12 mouse cellular contexts compared by ENCODE assay signal in the genomic region with DNA sequence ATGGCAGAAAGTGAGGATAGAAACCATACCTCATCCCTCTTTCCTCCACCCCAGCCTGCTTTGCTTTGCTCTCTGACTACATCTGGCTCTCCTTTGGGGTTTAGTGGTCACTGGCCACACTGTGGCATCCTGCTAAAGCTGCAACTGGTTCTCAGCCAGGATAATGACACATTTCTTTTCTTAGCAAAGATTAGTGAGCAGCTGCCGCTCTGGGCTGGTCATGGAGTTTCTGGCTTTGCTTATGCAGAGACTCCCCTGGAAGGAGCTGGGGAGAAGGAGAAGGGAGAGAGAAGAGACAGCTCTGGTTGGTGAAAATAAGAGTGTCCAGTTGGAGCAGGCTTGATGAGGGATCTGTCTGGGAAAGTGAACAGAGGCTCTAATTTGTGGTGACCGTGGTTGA. TPM values are rescaled to one million over a fixed set of nuclear protein-coding genes. Genes with fewer than 3 reads are reported as not detected.
DNase-seq lines count a peak whose midpoint lies in the region; ATAC-seq and TF ChIP-seq lines count a peak whose summit lies in the region.
"Had no signal": no experiment of that assay in that cellular context is flagged by ENCODE, and none has a peak within 500 bp of the region (broad histone marks: within the 10 kb centered on the region; RNA-seq: fewer than 3 reads in every experiment).

No protein-coding gene starts in this region.

- H3K4me3 ChIP-seq in midbrain, postnatal 0 days (ENCODE audit: low read depth, low read length): no peak overlapping the region
- no peak overlapping the region for H3K4me3 ChIP-seq in midbrain, embryonic 14.5 days (replicated peaks; ENCODE audit: low read depth, low read length)
- H3K4me3 ChIP-seq in heart, postnatal 0 days (ENCODE audit: low read depth, low read length): no peak overlapping the region
- no peak overlapping the region for H3K4me3 ChIP-seq in stomach, postnatal 0 days (ENCODE audit: low read depth, low read length)
- H3K4me3 ChIP-seq: forebrain, embryonic 12.5 days; midbrain, embryonic 13.5 days had no signal

- H3K27me3 ChIP-seq in midbrain, postnatal 0 days (ENCODE audit: insufficient read depth, low read length): no peaks in the 10 kb centered on the region
- no peaks in the 10 kb centered on the region for H3K27me3 ChIP-seq in midbrain, embryonic 14.5 days (ENCODE audit: control insufficient read depth, insufficient read depth, low read length)
- no peaks in the 10 kb centered on the region for H3K27me3 ChIP-seq in heart, postnatal 0 days (ENCODE audit: control insufficient read depth, insufficient read depth, low read length)
- H3K27me3 ChIP-seq in stomach, postnatal 0 days (ENCODE audit: control insufficient read depth, insufficient read depth, low read length): no peaks in the 10 kb centered on the region
- H3K27me3 ChIP-seq: forebrain, embryonic 12.5 days; midbrain, embryonic 13.5 days had no signal

- H3K9me3 ChIP-seq in midbrain, postnatal 0 days (ENCODE audit: low read length): no peaks in the 10 kb centered on the region
- H3K9me3 ChIP-seq in midbrain, embryonic 14.5 days (ENCODE audit: control insufficient read depth, low read length): no peaks in the 10 kb centered on the region
- no peaks in the 10 kb centered on the region for H3K9me3 ChIP-seq in heart, postnatal 0 days (replicated peaks; ENCODE audit: control insufficient read depth, low read length)
- H3K9me3 ChIP-seq in stomach, postnatal 0 days (ENCODE audit: control insufficient read depth, low read length): no peaks in the 10 kb centered on the region
- H3K9me3 ChIP-seq: forebrain, embryonic 12.5 days; midbrain, embryonic 13.5 days had no signal

- no peak for ATAC-seq in midbrain, postnatal 0 days (ENCODE audit: low FRiP score)
- no peak for ATAC-seq in midbrain, embryonic 14.5 days (ENCODE audit: low FRiP score, low TSS enrichment)
- ATAC-seq in heart, postnatal 0 days (ENCODE audit: insufficient read depth, low read depth): peak; percentile 62; the same call in 1 of the 2 replicates
- no peak for ATAC-seq in stomach, postnatal 0 days (ENCODE audit: low FRiP score, low TSS enrichment)
- ATAC-seq: midbrain, embryonic 13.5 days had no signal

- TF ChIP-seq EP300 in heart, postnatal 0 days (IDR thresholded peaks at IDR 0.05; ENCODE audit: low read depth): no peak
- no peak for TF ChIP-seq EP300 in stomach, postnatal 0 days (optimal IDR thresholded peaks at IDR 0.05)

- DNase-seq in midbrain, postnatal 0 days (ENCODE audit: low spot score): no peak
- DNase-seq in midbrain, embryonic 14.5 days: no peak
- peak; percentile 24 for DNase-seq in gastrocnemius, postnatal 10 days
- DNase-seq in heart, postnatal 0 days (ENCODE audit: low spot score): peak; percentile 50
- DNase-seq in stomach, postnatal 0 days (ENCODE audit: low spot score): no peak
- no peak for DNase-seq in left cerebral cortex, adult 8-10 months (ENCODE audit: low spot score in 2 of 2)
- DNase-seq in thymus, adult 18-20 months: no peak
- no peak for DNase-seq in thymus, postnatal 25 days
- DNase-seq: adrenal gland, postnatal 14 days; cerebellum, adult 9-11 months had no signal

- H3K4me1 ChIP-seq in midbrain, postnatal 0 days (ENCODE audit: insufficient read depth, low read length): no peaks in the 10 kb centered on the region
- H3K4me1 ChIP-seq in midbrain, embryonic 14.5 days (ENCODE audit: control insufficient read depth, insufficient read depth, low read length): no peaks in the 10 kb centered on the region
- no peaks in the 10 kb centered on the region; the same call in 1 of the 2 replicates for H3K4me1 ChIP-seq in heart, postnatal 0 days (ENCODE audit: control insufficient read depth, insufficient read depth)
- H3K4me1 ChIP-seq in stomach, postnatal 0 days (replicated peaks; ENCODE audit: control insufficient read depth, insufficient read depth): no peaks in the 10 kb centered on the region
- H3K4me1 ChIP-seq: forebrain, embryonic 12.5 days had no signal

- WGBS in midbrain, postnatal 0 days: 68% methylated on average over 2 of the region's 2 CpGs
- 79% methylated on average over 2 of the region's 2 CpGs for WGBS in midbrain, embryonic 14.5 days
- WGBS in heart, postnatal 0 days: 19% methylated on average over 2 of the region's 2 CpGs
- 60% methylated on average over 2 of the region's 2 CpGs for WGBS in stomach, postnatal 0 days

- peak overlapping the region; percentile 18; the same call in 1 of the 2 replicates for H3K27ac ChIP-seq in midbrain, postnatal 0 days (ENCODE audit: low read depth, low read length)
- H3K27ac ChIP-seq in midbrain, embryonic 14.5 days (replicated peaks; ENCODE audit: low read depth, low read length): no peak overlapping the region
- H3K27ac ChIP-seq in heart, postnatal 0 days (ENCODE audit: low read depth): 0 out of 2 replicates have a peak overlapping the region, but pooled peaks have one; percentile 22
- H3K27ac ChIP-seq in stomach, postnatal 0 days (replicated peaks): 0 out of 2 replicates have a peak overlapping the region, but pooled peaks have one; percentile 35
- H3K27ac ChIP-seq: forebrain, embryonic 12.5 days; midbrain, embryonic 13.5 days had no signal

- H3K36me3 ChIP-seq in midbrain, postnatal 0 days (ENCODE audit: insufficient read depth, low read length): peaks cover 14% of the 10 kb centered on the region
- peaks cover 61% of the 10 kb centered on the region for H3K36me3 ChIP-seq in midbrain, embryonic 14.5 days (ENCODE audit: control insufficient read depth, insufficient read depth, low read length)
- H3K36me3 ChIP-seq in heart, postnatal 0 days (replicated peaks; ENCODE audit: control insufficient read depth, insufficient read depth, low read length): peaks cover 4% of the 10 kb centered on the region; the same call in 1 of the 2 replicates
- H3K36me3 ChIP-seq in stomach, postnatal 0 days (ENCODE audit: control insufficient read depth, insufficient read depth, low read length): peaks cover 8% of the 10 kb centered on the region; the same call in 1 of the 2 replicates

- H3K9ac ChIP-seq in midbrain, postnatal 0 days (replicated peaks; ENCODE audit: low read length, poor library complexity, severe bottlenecking): no peak overlapping the region
- no peak overlapping the region for H3K9ac ChIP-seq in midbrain, embryonic 14.5 days (replicated peaks; ENCODE audit: low read length)
- no peak overlapping the region for H3K9ac ChIP-seq in heart, postnatal 0 days (replicated peaks; ENCODE audit: low read depth, low read length)
- H3K9ac ChIP-seq in stomach, postnatal 0 days (ENCODE audit: low read length): no peak overlapping the region
- H3K9ac ChIP-seq: forebrain, embryonic 12.5 days; midbrain, embryonic 13.5 days had no signal

- TF ChIP-seq CTCF in midbrain, postnatal 0 days (IDR thresholded peaks at IDR 0.05): no peak
- TF ChIP-seq CTCF in heart, postnatal 0 days (IDR thresholded peaks at IDR 0.05; ENCODE audit: low read depth): no peak
- TF ChIP-seq CTCF in stomach, postnatal 0 days (IDR thresholded peaks at IDR 0.05; ENCODE audit: low read depth): no peak

- no peak overlapping the region for H3K4me2 ChIP-seq in midbrain, postnatal 0 days (ENCODE audit: low read depth, low read length, poor library complexity, severe bottlenecking)
- H3K4me2 ChIP-seq in midbrain, embryonic 14.5 days (ENCODE audit: low read length): no peak overlapping the region
- no peak overlapping the region for H3K4me2 ChIP-seq in heart, postnatal 0 days (ENCODE audit: low read depth, low read length)
- H3K4me2 ChIP-seq in stomach, postnatal 0 days (replicated peaks; ENCODE audit: low read depth): no peak overlapping the region
- H3K4me2 ChIP-seq: forebrain, embryonic 12.5 days; midbrain, embryonic 13.5 days had no signal

RNA-seq across cellular contexts. Expression of a gene that starts 50.8 kb away (rescaled TPM):
- 46.4 and 47.5 TPM in 2 replicates for total RNA-seq in midbrain, postnatal 0 days (2014; rRNA removed)
- polyA plus RNA-seq in midbrain, postnatal 0 days (2015; fragmentation: Nextera tagmentation; extraction: Ambion mirVana): 8.6 and 8.7 TPM in 2 replicates
- 22.7 and 25.4 TPM in 2 replicates for polyA plus RNA-seq in midbrain, embryonic 14.5 days (2014; fragmentation: Nextera tagmentation; extraction: Ambion mirVana)
- total RNA-seq in gastrocnemius, postnatal 10 days (2021): 10 to 100 TPM; 25.1 to 32.5 TPM
- 12.4 and 19.0 TPM in 2 replicates for total RNA-seq in heart, postnatal 0 days (2014; rRNA removed; ENCODE audit: low replicate concordance)
- 3.3 and 3.8 TPM in 2 replicates for polyA plus RNA-seq in heart, postnatal 0 days (2015; fragmentation: Nextera tagmentation; extraction: Ambion mirVana)
- polyA plus RNA-seq in stomach, postnatal 0 days (2015; fragmentation: Nextera tagmentation; extraction: Ambion mirVana): 4.8 and 5.0 TPM in 2 replicates
- 10 to 100 TPM in 3 of 4 experiments, 1 to 10 TPM in 1; 9.1 to 12.6 (median 11.9) TPM for total RNA-seq in left cerebral cortex, adult 8-10 months (2022)

RNA-seq across cellular contexts. Expression of a gene that starts 56.7 kb away (rescaled TPM):
- 57.5 and 61.1 TPM in 2 replicates for total RNA-seq in midbrain, postnatal 0 days (2014; rRNA removed)
- polyA plus RNA-seq in midbrain, postnatal 0 days (2015; fragmentation: Nextera tagmentation; extraction: Ambion mirVana): 28.5 and 32.4 TPM in 2 replicates
- polyA plus RNA-seq in midbrain, embryonic 14.5 days (2014; fragmentation: Nextera tagmentation; extraction: Ambion mirVana): 57.0 and 63.8 TPM in 2 replicates
- total RNA-seq in gastrocnemius, postnatal 10 days (2021): 10 to 100 TPM; 30.2 to 34.5 TPM
- 22.1 and 25.0 TPM in 2 replicates for total RNA-seq in heart, postnatal 0 days (2014; rRNA removed; ENCODE audit: low replicate concordance)
- polyA plus RNA-seq in heart, postnatal 0 days (2015; fragmentation: Nextera tagmentation; extraction: Ambion mirVana): 11.5 and 11.6 TPM in 2 replicates
- 16.7 and 18.6 TPM in 2 replicates for polyA plus RNA-seq in stomach, postnatal 0 days (2015; fragmentation: Nextera tagmentation; extraction: Ambion mirVana)
- total RNA-seq in left cerebral cortex, adult 8-10 months (2022): 10 to 100 TPM; 34.5 to 39.8 (median 38.7) TPM

Comparison
In these comparisons a context has a peak if more than half of its experiments do, and no peak if none do; other contexts are left out.
1. DNase-seq: peak in gastrocnemius, postnatal 10 days (single experiment) and heart, postnatal 0 days (single experiment); none in midbrain, postnatal 0 days (single experiment), midbrain, embryonic 14.5 days (single experiment), stomach, postnatal 0 days (single experiment), left cerebral cortex, adult 8-10 months (0 of 2), thymus, adult 18-20 months (0 of 2) and thymus, postnatal 25 days (single experiment).